Mouse (Mus musculus): ENCODE results near the gene Mansc1.

Mansc1 gene

DNA sequence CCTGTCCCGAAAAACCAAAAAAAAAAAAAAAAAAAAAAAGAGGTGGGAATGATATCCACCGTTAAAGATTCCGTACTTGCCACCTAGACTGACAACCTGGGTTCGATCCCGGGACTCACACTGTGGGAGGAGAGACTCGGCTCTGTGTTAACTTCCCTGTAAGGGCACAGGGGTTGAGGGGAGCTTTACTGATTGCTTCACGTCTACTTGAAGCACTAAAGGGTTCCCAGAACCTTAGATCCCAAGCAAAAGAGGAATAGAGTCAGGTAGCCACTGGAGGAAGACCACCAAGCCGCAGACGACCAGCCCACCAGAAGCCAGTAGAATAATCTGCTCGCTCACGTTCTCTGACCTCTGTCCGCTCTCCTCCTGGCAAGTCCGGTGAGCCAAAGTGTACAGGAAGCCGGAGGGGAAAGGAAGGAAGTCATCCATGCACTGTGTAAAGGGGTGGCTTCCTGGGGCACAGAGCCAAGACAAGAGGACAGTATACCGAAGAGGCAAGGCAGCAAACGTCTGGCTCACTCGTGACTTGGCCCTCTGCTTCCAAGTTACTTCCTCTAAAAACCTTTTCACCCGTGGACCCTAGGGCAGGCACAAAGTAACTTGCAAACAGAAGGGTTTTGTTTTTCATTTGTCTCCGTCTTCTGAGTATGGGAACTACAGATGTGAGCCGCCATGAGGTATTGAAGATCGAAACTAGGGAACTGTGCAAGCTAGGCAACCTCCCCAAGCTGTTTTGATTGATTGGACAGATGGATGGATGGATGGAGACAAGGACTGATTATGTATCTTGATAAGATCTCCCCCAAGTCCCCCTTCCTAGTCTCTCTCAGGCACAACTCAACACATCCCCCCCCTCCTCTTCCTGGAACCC, 37.5 kb downstream of the Mansc1 start:
- peak; percentile 10 to 13 for DNase-seq

GRCm38 (mm10) chr6:134591614-134592013, 40.7 kb downstream of the Mansc1 start:
- DNase-seq = peak in 1 of 2 experiments; percentile 17

DNA sequence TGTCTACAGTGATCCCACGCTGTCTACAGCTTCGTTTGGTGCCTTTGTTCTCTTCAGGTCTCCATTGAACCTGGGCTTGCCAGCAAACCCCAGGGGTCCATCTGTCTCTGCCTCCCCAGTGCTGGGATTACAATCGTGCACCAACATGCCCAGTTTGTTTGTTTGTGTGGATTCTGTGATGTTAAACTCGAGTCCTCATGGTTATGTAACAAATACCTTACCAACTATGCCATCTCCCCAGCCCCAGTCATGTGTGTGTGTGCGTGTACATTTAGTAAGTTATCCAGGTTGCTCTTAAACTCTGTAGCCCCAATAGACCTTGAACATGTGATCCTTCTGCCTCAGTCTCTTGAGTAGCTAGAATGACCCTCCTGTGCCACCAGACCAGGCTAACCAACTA, 46.0 kb downstream of the Mansc1 start:
- no peak for DNase-seq

- DNase-seq = no peak
Measured at GRCm38 (mm10) chr6:134584616-134585015, 47.7 kb downstream of the Mansc1 start.

GRCm38 (mm10) chr6:134582110-134582509, 50.2 kb downstream of the Mansc1 start:
- DNase-seq = no peak

- no peak for DNase-seq
Measured at GRCm38 (mm10) chr6:134579506-134579905, 52.8 kb downstream of the Mansc1 start.

- DNase-seq = no peak
Measured at GRCm38 (mm10) chr6:134578039-134578438, 54.2 kb downstream of the Mansc1 start.

- no peak for DNase-seq
Measured at GRCm38 (mm10) chr6:134575288-134575741, 57.0 kb downstream of the Mansc1 start.

GRCm38 (mm10) chr6:134567986-134568556, 64.2 kb downstream of the Mansc1 start:
- no peak for DNase-seq

GRCm38 (mm10) chr6:134566818-134567485, 65.3 kb downstream of the Mansc1 start, which contains the start of gene Lrp6:
Lrp6 (minus strand) TSS chr6:134566965.
- peak; percentile 87 to 90 for DNase-seq

- DNase-seq = peak in 1 of 2 experiments; percentile 15
Measured at GRCm38 (mm10) chr6:134566248-134566817, 66.0 kb downstream of the Mansc1 start.

DNA sequence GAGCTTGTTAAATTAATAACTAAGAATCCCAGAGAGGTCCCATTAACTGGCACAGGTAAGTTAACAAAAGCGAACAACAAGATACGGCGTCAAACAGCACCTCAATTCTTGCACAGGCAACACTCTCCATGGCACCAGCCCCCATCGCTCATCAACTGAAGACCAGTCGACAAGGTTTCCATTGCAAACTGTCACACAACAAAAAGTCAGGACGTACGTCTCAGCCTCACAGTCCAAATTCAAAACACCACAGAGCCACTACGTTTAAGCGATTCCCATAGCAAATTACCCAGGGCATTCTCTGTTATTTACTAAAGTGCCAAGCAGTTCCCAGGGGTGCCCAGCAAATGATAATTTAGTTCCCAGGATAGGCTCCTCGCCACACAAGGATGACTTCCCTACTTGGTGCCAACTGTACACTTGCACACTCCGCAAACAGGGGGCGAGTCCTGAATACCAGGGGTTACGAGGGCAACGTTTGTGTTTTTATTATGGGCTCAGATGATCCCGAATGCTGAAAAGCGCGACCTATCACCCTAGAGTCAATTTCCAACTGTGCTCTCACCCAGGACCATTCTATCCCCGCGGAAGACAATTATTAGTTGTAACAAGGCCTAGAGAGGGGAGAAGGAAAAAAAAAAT, 66.6 kb downstream of the Mansc1 start:
- peak; percentile 18 to 22 for DNase-seq

- DNase-seq = no peak
Measured at GRCm38 (mm10) chr6:134564539-134564938, 67.7 kb downstream of the Mansc1 start.

- no peak for DNase-seq
Measured at GRCm38 (mm10) chr6:134559635-134560034, 72.7 kb downstream of the Mansc1 start.
